Mouse (Mus musculus) lung, postnatal 0 days (tissue): ENCODE data around the gene Pcp4.

Experiments
- CTCF ChIP-seq: IDR thresholded peaks from 2 replicates; pipeline ENCODE4 v1.5.1; 2016; ENCODE audit warnings: antibody characterized with exemption, mild to moderate bottlenecking
- EP300 ChIP-seq: IDR thresholded peaks from 2 replicates; pipeline ENCODE4 v1.6.1; 2016; ENCODE audit warnings: antibody characterized with exemption, mild to moderate bottlenecking, control low read depth

- TF ChIP-seq EP300: no peak
- no peak for TF ChIP-seq CTCF
These were observed 100.0 kb downstream of the Pcp4 start for GRCm38 (mm10) chr16:96567428-96567827.
